Mouse (Mus musculus): Measurements from ENCODE around the gene Ccdc144b. TPM values are rescaled to one million over a fixed set of nuclear protein-coding genes. Genes with fewer than 3 reads are reported as not detected.

Gene Ccdc144b
- not detected in 2 replicates for polyA plus RNA-seq (2014; fragmentation: Nextera tagmentation; extraction: Ambion mirVana)

DNA sequence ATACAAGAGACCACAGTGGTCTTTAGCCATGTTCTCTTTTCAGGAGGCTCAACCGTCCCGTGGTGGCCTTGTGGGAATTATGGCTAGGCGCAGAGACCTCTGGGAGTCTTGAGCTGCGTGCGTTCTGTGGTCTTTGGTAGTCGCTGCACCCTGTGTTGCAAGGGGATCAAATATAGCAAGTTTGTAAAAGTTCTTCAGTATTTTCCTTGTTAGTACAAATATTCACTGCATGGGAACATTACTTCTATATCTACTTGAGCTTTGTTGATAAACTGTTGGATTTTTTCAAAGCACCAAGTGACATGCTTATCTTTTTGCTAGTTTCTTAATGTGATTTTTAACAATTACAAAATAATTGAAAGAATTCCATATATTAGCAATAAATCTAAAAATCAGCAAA, at the start of gene Ccdc144b:
Gene Ccdc144b (minus strand): TSS at position 101 of the 400 bp plus-strand sequence.
- Histone ChIP-seq H3K4me1 (replicated peaks; ENCODE audit: control insufficient read depth, insufficient read depth, low read length) (no peaks in the 10 kb centered on the region), H3K36me3 (ENCODE audit: control insufficient read depth, insufficient read depth, low read length) (no peaks in the 10 kb centered on the region), H3K27me3 (replicated peaks; ENCODE audit: control insufficient read depth, insufficient read depth, low read length) (no peaks in the 10 kb centered on the region), H3K4me2 (ENCODE audit: low read length) (no peak within 1 kb of the TSS), H3K9ac (ENCODE audit: low read length) (no peak within 1 kb of the TSS), H3K27ac (ENCODE audit: low read depth) (no peak within 1 kb of the TSS), H3K4me3 (ENCODE audit: low read depth, low read length) (no peak within 1 kb of the TSS), H3K9me3 (ENCODE audit: control insufficient read depth, low read length) (no peaks in the 10 kb centered on the region)
- ATAC-seq (replicated peaks; ENCODE audit: low FRiP score, low TSS enrichment, low read depth): no peak
- WGBS: 92% methylated on average over 6 of the region's 6 CpGs
- DNase-seq (ENCODE audit: low spot score): no peak

- Histone ChIP-seq H3K9me3 (ENCODE audit: control insufficient read depth, low read length) (no peaks in the 10 kb centered on the region), H3K9ac (ENCODE audit: low read length) (no peak overlapping the region), H3K27ac (ENCODE audit: low read depth) (no peak overlapping the region), H3K4me2 (ENCODE audit: low read length) (no peak overlapping the region), H3K27me3 (replicated peaks; ENCODE audit: control insufficient read depth, insufficient read depth, low read length) (no peaks in the 10 kb centered on the region), H3K4me1 (replicated peaks; ENCODE audit: control insufficient read depth, insufficient read depth, low read length) (no peaks in the 10 kb centered on the region), H3K36me3 (ENCODE audit: control insufficient read depth, insufficient read depth, low read length) (peaks cover 10% of the 10 kb centered on the region), H3K4me3 (ENCODE audit: low read depth, low read length) (no peak overlapping the region)
- DNase-seq (ENCODE audit: low spot score) (no peak), ATAC-seq (replicated peaks; ENCODE audit: low FRiP score, low TSS enrichment, low read depth) (no peak)
- WGBS: 83% methylated on average over 2 of the region's 2 CpGs
These were observed 42.0 kb upstream of the Ccdc144b start for GRCm38 (mm10) chr3:36095371-36095770.

GRCm38 (mm10) chr3:36087591-36087990, 34.2 kb upstream of the Ccdc144b start:
- H3K4me2 ChIP-seq (ENCODE audit: low read length): no peak overlapping the region
- H3K36me3 ChIP-seq (ENCODE audit: control insufficient read depth, insufficient read depth, low read length): peaks cover 80% of the 10 kb centered on the region
- H3K9ac ChIP-seq (ENCODE audit: low read length): no peak overlapping the region
- no peaks in the 10 kb centered on the region for H3K27me3 ChIP-seq (replicated peaks; ENCODE audit: control insufficient read depth, insufficient read depth, low read length)
- H3K9me3 ChIP-seq (ENCODE audit: control insufficient read depth, low read length): no peaks in the 10 kb centered on the region
- no peak for DNase-seq (ENCODE audit: low spot score)
- H3K4me1 ChIP-seq (replicated peaks; ENCODE audit: control insufficient read depth, insufficient read depth, low read length): no peaks in the 10 kb centered on the region
- H3K27ac ChIP-seq (ENCODE audit: low read depth): no peak overlapping the region
- no peak overlapping the region for H3K4me3 ChIP-seq (ENCODE audit: low read depth, low read length)
- 93% methylated on average over 9 of the region's 9 CpGs for WGBS
- no peak for ATAC-seq (replicated peaks; ENCODE audit: low FRiP score, low TSS enrichment, low read depth)

GRCm38 (mm10) chr3:36085394-36085793, 32.0 kb upstream of the Ccdc144b start:
- Histone ChIP-seq H3K4me3 (ENCODE audit: low read depth, low read length) (no peak overlapping the region), H3K36me3 (ENCODE audit: control insufficient read depth, insufficient read depth, low read length) (peaks cover 91% of the 10 kb centered on the region), H3K4me1 (replicated peaks; ENCODE audit: control insufficient read depth, insufficient read depth, low read length) (no peaks in the 10 kb centered on the region), H3K27ac (ENCODE audit: low read depth) (no peak overlapping the region), H3K4me2 (ENCODE audit: low read length) (no peak overlapping the region), H3K9me3 (ENCODE audit: control insufficient read depth, low read length) (no peaks in the 10 kb centered on the region), H3K27me3 (replicated peaks; ENCODE audit: control insufficient read depth, insufficient read depth, low read length) (no peaks in the 10 kb centered on the region), H3K9ac (ENCODE audit: low read length) (no peak overlapping the region)
- ATAC-seq (replicated peaks; ENCODE audit: low FRiP score, low TSS enrichment, low read depth) (no peak), DNase-seq (ENCODE audit: low spot score) (peak; percentile 23)
- WGBS: 97% methylated on average over 5 of the region's 5 CpGs

GRCm38 (mm10) chr3:36083381-36083780, 30.0 kb upstream of the Ccdc144b start:
- no peak overlapping the region for H3K27ac ChIP-seq (ENCODE audit: low read depth)
- H3K9me3 ChIP-seq (ENCODE audit: control insufficient read depth, low read length): no peaks in the 10 kb centered on the region
- no peaks in the 10 kb centered on the region for H3K4me1 ChIP-seq (replicated peaks; ENCODE audit: control insufficient read depth, insufficient read depth, low read length)
- no peak overlapping the region for H3K4me3 ChIP-seq (ENCODE audit: low read depth, low read length)
- H3K27me3 ChIP-seq (replicated peaks; ENCODE audit: control insufficient read depth, insufficient read depth, low read length): no peaks in the 10 kb centered on the region
- ATAC-seq (replicated peaks; ENCODE audit: low FRiP score, low TSS enrichment, low read depth) (no peak), DNase-seq (ENCODE audit: low spot score) (peak; percentile 24)
- H3K9ac ChIP-seq (ENCODE audit: low read length): no peak overlapping the region
- no peak overlapping the region for H3K4me2 ChIP-seq (ENCODE audit: low read length)
- 95% methylated on average over 7 of the region's 7 CpGs for WGBS
- H3K36me3 ChIP-seq (ENCODE audit: control insufficient read depth, insufficient read depth, low read length): peaks cover 93% of the 10 kb centered on the region

- WGBS: 98% methylated on average over 4 of the region's 4 CpGs
- H3K4me1 ChIP-seq (replicated peaks; ENCODE audit: control insufficient read depth, insufficient read depth, low read length): no peaks in the 10 kb centered on the region
- no peaks in the 10 kb centered on the region for H3K9me3 ChIP-seq (ENCODE audit: control insufficient read depth, low read length)
- no peak overlapping the region for H3K4me2 ChIP-seq (ENCODE audit: low read length)
- ATAC-seq (replicated peaks; ENCODE audit: low FRiP score, low TSS enrichment, low read depth) (no peak), DNase-seq (ENCODE audit: low spot score) (peak; percentile 27)
- no peaks in the 10 kb centered on the region for H3K27me3 ChIP-seq (replicated peaks; ENCODE audit: control insufficient read depth, insufficient read depth, low read length)
- H3K27ac ChIP-seq (ENCODE audit: low read depth): no peak overlapping the region
- no peak overlapping the region for H3K4me3 ChIP-seq (ENCODE audit: low read depth, low read length)
- H3K9ac ChIP-seq (ENCODE audit: low read length): no peak overlapping the region
- H3K36me3 ChIP-seq (ENCODE audit: control insufficient read depth, insufficient read depth, low read length): peaks cover 94% of the 10 kb centered on the region
These were observed 29.5 kb upstream of the Ccdc144b start for GRCm38 (mm10) chr3:36082843-36083242.

DNA sequence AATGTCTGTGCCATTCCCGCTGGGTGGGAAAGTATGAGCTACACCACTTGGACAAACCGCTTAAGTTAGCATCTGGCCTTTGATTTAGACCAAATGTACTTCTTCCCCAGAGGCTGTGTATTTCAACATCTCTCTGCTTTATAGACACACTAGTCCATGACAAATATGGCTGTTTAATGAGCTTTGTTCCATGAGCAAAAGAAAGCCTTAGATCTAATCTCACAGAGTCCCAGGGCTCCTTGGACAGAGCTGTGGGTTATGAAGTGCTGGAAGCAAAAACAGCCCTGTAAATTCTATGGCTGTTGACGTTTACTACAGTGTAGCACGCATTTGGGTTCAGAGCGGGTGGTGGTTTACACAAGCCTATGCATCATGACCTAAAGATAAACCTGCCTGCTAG, 27.4 kb upstream of the Ccdc144b start:
- 92% methylated on average over 5 of the region's 5 CpGs for WGBS
- ATAC-seq (replicated peaks; ENCODE audit: low FRiP score, low TSS enrichment, low read depth): no peak
- peaks cover 96% of the 10 kb centered on the region for H3K36me3 ChIP-seq (ENCODE audit: control insufficient read depth, insufficient read depth, low read length)

GRCm38 (mm10) chr3:36079886-36080285, 26.5 kb upstream of the Ccdc144b start:
- Histone ChIP-seq H3K9me3 (ENCODE audit: control insufficient read depth, low read length) (no peaks in the 10 kb centered on the region), H3K27me3 (replicated peaks; ENCODE audit: control insufficient read depth, insufficient read depth, low read length) (no peaks in the 10 kb centered on the region), H3K4me1 (replicated peaks; ENCODE audit: control insufficient read depth, insufficient read depth, low read length) (no peaks in the 10 kb centered on the region), H3K4me2 (ENCODE audit: low read length) (no peak overlapping the region), H3K4me3 (ENCODE audit: low read depth, low read length) (no peak overlapping the region), H3K9ac (ENCODE audit: low read length) (no peak overlapping the region), H3K27ac (ENCODE audit: low read depth) (no peak overlapping the region), H3K36me3 (ENCODE audit: control insufficient read depth, insufficient read depth, low read length) (peaks cover 96% of the 10 kb centered on the region)
- DNase-seq (ENCODE audit: low spot score) (peak; percentile 29), ATAC-seq (replicated peaks; ENCODE audit: low FRiP score, low TSS enrichment, low read depth) (no peak)
- WGBS: 89% methylated on average over 5 of the region's 5 CpGs

More for the DNA sequence above, 27.4 kb upstream of the Ccdc144b start:
- H3K9me3 ChIP-seq (ENCODE audit: control insufficient read depth, low read length): no peaks in the 10 kb centered on the region
- no peak for DNase-seq (ENCODE audit: low spot score)
- no peak overlapping the region for H3K4me2 ChIP-seq (ENCODE audit: low read length)
- no peak overlapping the region for H3K27ac ChIP-seq (ENCODE audit: low read depth)
- H3K27me3 ChIP-seq (replicated peaks; ENCODE audit: control insufficient read depth, insufficient read depth, low read length): no peaks in the 10 kb centered on the region
- H3K4me3 ChIP-seq (ENCODE audit: low read depth, low read length): no peak overlapping the region
- no peak overlapping the region for H3K9ac ChIP-seq (ENCODE audit: low read length)
- H3K4me1 ChIP-seq (replicated peaks; ENCODE audit: control insufficient read depth, insufficient read depth, low read length): no peaks in the 10 kb centered on the region

- Histone ChIP-seq H3K4me1 (replicated peaks; ENCODE audit: control insufficient read depth, insufficient read depth, low read length) (no peaks in the 10 kb centered on the region), H3K27ac (ENCODE audit: low read depth) (no peak overlapping the region), H3K9me3 (ENCODE audit: control insufficient read depth, low read length) (no peaks in the 10 kb centered on the region), H3K9ac (ENCODE audit: low read length) (no peak overlapping the region), H3K4me2 (ENCODE audit: low read length) (no peak overlapping the region), H3K27me3 (replicated peaks; ENCODE audit: control insufficient read depth, insufficient read depth, low read length) (no peaks in the 10 kb centered on the region), H3K36me3 (ENCODE audit: control insufficient read depth, insufficient read depth, low read length) (peaks cover 92% of the 10 kb centered on the region), H3K4me3 (ENCODE audit: low read depth, low read length) (no peak overlapping the region)
- DNase-seq (ENCODE audit: low spot score) (peak; percentile 16), ATAC-seq (replicated peaks; ENCODE audit: low FRiP score, low TSS enrichment, low read depth) (no peak)
- 89% methylated on average over 3 of the region's 3 CpGs for WGBS
These were observed 24.0 kb upstream of the Ccdc144b start for GRCm38 (mm10) chr3:36077386-36077785.

Data from intestine, embryonic 14.5 days (tissue).